Mouse (Mus musculus) liver, postnatal 0 days (tissue): ENCODE measurements around the gene Cd19.

ENCODE experiments used
- CTCF ChIP-seq: sonication (generic); IDR thresholded peaks from 2 replicates; pipeline ENCODE4 v1.5.1; 2016; ENCODE audit warnings: antibody characterized with exemption, low read depth
- EP300 ChIP-seq: IDR thresholded peaks from 2 replicates; pipeline ENCODE4 v1.6.1; 2016; ENCODE audit warnings: antibody characterized with exemption, low read depth, mild to moderate bottlenecking

GRCm38 (mm10) chr7:126374526-126374925 is 40.2 kb downstream of the Cd19 start:
- TF ChIP-seq EP300 (no peak), CTCF (no peak)
